Mouse (Mus musculus) hindbrain, embryonic 15.5 days (tissue): Measurements from ENCODE around the gene Zmym1. TPM values are rescaled to one million over a fixed set of nuclear protein-coding genes. Genes with fewer than 3 reads are reported as not detected.
"Not testable (repeated sequence)": the region's sequence is repeated elsewhere in the genome, so short reads cannot be mapped to it uniquely, and the experiment has no call there.

ENCODE experiments used
- ATAC-seq: fragments of 200-750 bp; cut with Nextera tagmentation; 2 replicates; pipeline ENCODE4 v1.8.0; 2017; ENCODE audit warnings: low read depth, moderate number of reproducible peaks, moderate TSS enrichment; ENCODE audit not compliant: low FRiP score
- H3K27ac ChIP-seq: fragments of 300-500 bp; sonication (generic); replicated peaks from 2 replicates; pipeline ENCODE4 v1.5.1; 2015; ENCODE audit warnings: mild to moderate bottlenecking, inconsistent platforms
- H3K27me3 ChIP-seq: fragments of 300-500 bp; sonication (generic); 2 replicates; pipeline ENCODE4 v1.6.1; 2015; ENCODE audit warnings: control low read depth, inconsistent platforms
- H3K36me3 ChIP-seq: fragments of 300-500 bp; sonication (generic); 2 replicates; pipeline ENCODE4 v1.6.1; 2015; ENCODE audit warnings: control low read depth, inconsistent platforms
- H3K4me1 ChIP-seq: fragments of 300-500 bp; sonication (generic); replicated peaks from 2 replicates; pipeline ENCODE4 v1.6.1; 2015; ENCODE audit warnings: control low read depth, inconsistent platforms
- H3K4me2 ChIP-seq: fragments of 300-500 bp; sonication (generic); 2 replicates; pipeline ENCODE4 v1.6.1; 2015; ENCODE audit warnings: moderate library complexity, mild to moderate bottlenecking, inconsistent platforms
- H3K4me3 ChIP-seq: fragments of 300-500 bp; sonication (generic); 2 replicates; pipeline ENCODE4 v1.5.1; 2015; ENCODE audit warnings: mild to moderate bottlenecking, inconsistent platforms
- H3K9ac ChIP-seq: fragments of 300-500 bp; sonication (generic); 2 replicates; pipeline ENCODE4 v1.6.1; 2015; ENCODE audit warnings: inconsistent platforms
- H3K9me3 ChIP-seq: fragments of 300-500 bp; sonication (generic); 2 replicates; pipeline ENCODE4 v1.6.1; 2016; ENCODE audit warnings: control low read depth, inconsistent platforms
- WGBS: fragments of 180-500 bp; shearing (Covaris S2); methylation state at CpG from one replicate; pipeline ENCODE4 v1.1.7; 2015; 5-methylcytosine and 5-hydroxymethylcytosine counted together
- polyA plus RNA-seq: library from polyadenylated mRNA; unstranded; fragments of >200 nt; fragmentation: Nextera tagmentation; extraction: Ambion mirVana; gene quantifications from 2 replicates; pipeline ENCODE4 v1.2.1, GENCODE M21; 2015

Zmym1 gene
- 26.0 and 26.3 TPM in 2 replicates for polyA plus RNA-seq

GRCm38 (mm10) chr4:127060585-127061290, at the start of gene Zmym1:
Gene Zmym1, minus strand, starts transcription at chr4:127061152.
- H3K9ac ChIP-seq, result peak within 1 kb of the TSS; percentile 71
- peak within 1 kb of the TSS; percentile 80 for H3K4me3 ChIP-seq
- H3K9me3 ChIP-seq, result no peaks in the 10 kb centered on the region
- 1% methylated on average over 38 of the region's 38 CpGs for WGBS
- H3K36me3 ChIP-seq, result peaks cover 18% of the 10 kb centered on the region; the same call in 1 of the 2 replicates
- peak within 1 kb of the TSS; percentile 55 for H3K27ac ChIP-seq
- H3K4me1 ChIP-seq, result peaks cover 10% of the 10 kb centered on the region
- peak within 1 kb of the TSS; percentile 65 for H3K4me2 ChIP-seq
- peak; percentile 93 for ATAC-seq
- no peaks in the 10 kb centered on the region for H3K27me3 ChIP-seq

GRCm38 (mm10) chr4:127110570-127110969, 49.6 kb upstream of the Zmym1 start:
- WGBS, result 76% methylated on average over 4 of the region's 4 CpGs
- no peak overlapping the region for H3K27ac ChIP-seq
- no peaks in the 10 kb centered on the region for H3K9me3 ChIP-seq
- peaks cover 48% of the 10 kb centered on the region for H3K36me3 ChIP-seq
- H3K4me2 ChIP-seq, result no peak overlapping the region
- H3K4me1 ChIP-seq, result no peaks in the 10 kb centered on the region
- H3K27me3 ChIP-seq, result no peaks in the 10 kb centered on the region
- ATAC-seq, result no peak
- H3K9ac ChIP-seq, result no peak overlapping the region
- no peak overlapping the region for H3K4me3 ChIP-seq

- no peak overlapping the region for H3K27ac ChIP-seq
- no peaks in the 10 kb centered on the region for H3K27me3 ChIP-seq
- no peaks in the 10 kb centered on the region for H3K9me3 ChIP-seq
- H3K4me3 ChIP-seq, result no peak overlapping the region
- no peaks in the 10 kb centered on the region for H3K4me1 ChIP-seq
- no peak overlapping the region for H3K4me2 ChIP-seq
- H3K9ac ChIP-seq, result no peak overlapping the region
- 97% methylated on average over 4 of the region's 4 CpGs for WGBS
- H3K36me3 ChIP-seq, result peaks cover 55% of the 10 kb centered on the region
- no peak for ATAC-seq
These were observed 46.6 kb upstream of the Zmym1 start for GRCm38 (mm10) chr4:127107566-127107965.

- not testable (repeated sequence) for H3K27me3 ChIP-seq
These were observed 38.6 kb upstream of the Zmym1 start for GRCm38 (mm10) chr4:127099552-127099951.

GRCm38 (mm10) chr4:127095090-127095489, 34.1 kb upstream of the Zmym1 start:
- Histone ChIP-seq H3K27ac (no peak overlapping the region), H3K9ac (no peak overlapping the region), H3K4me2 (no peak overlapping the region), H3K9me3 (no peaks in the 10 kb centered on the region), H3K36me3 (0 out of 2 replicates have a peak, but pooled peaks cover 4% of the 10 kb centered on the region), H3K4me3 (no peak overlapping the region), H3K27me3 (no peaks in the 10 kb centered on the region), H3K4me1 (no peaks in the 10 kb centered on the region)
- ATAC-seq, result no peak
- 96% methylated on average over 4 of the region's 4 CpGs for WGBS

More at GRCm38 (mm10) chr4:127099552-127099951, 38.6 kb upstream of the Zmym1 start:
- not testable (repeated sequence) for ATAC-seq, H3K9me3 ChIP-seq, H3K27ac ChIP-seq, H3K4me1 ChIP-seq, H3K9ac ChIP-seq, H3K4me2 ChIP-seq, H3K4me3 ChIP-seq
- peaks cover 10% of the 10 kb centered on the region; the same call in 1 of the 2 replicates for H3K36me3 ChIP-seq
- 95% methylated on average over 1 of the region's 2 CpGs for WGBS

GRCm38 (mm10) chr4:127091188-127091587, 30.2 kb upstream of the Zmym1 start:
- no peaks in the 10 kb centered on the region for H3K9me3 ChIP-seq
- no peak overlapping the region for H3K4me2 ChIP-seq
- 97% methylated on average over 1 of the region's 1 CpGs for WGBS
- H3K27me3 ChIP-seq, result no peaks in the 10 kb centered on the region
- no peaks in the 10 kb centered on the region for H3K4me1 ChIP-seq
- H3K9ac ChIP-seq, result no peak overlapping the region
- H3K36me3 ChIP-seq, result peaks cover 20% of the 10 kb centered on the region
- H3K4me3 ChIP-seq, result no peak overlapping the region
- H3K27ac ChIP-seq, result no peak overlapping the region
- ATAC-seq, result no peak

- Histone ChIP-seq H3K9me3 (no peaks in the 10 kb centered on the region), H3K4me1 (0 out of 2 replicates have a peak, but pooled peaks cover 2% of the 10 kb centered on the region), H3K4me3 (no peak overlapping the region), H3K9ac (no peak overlapping the region), H3K27me3 (no peaks in the 10 kb centered on the region), H3K27ac (no peak overlapping the region), H3K36me3 (peaks cover 16% of the 10 kb centered on the region), H3K4me2 (no peak overlapping the region)
- 86% methylated on average over 1 of the region's 1 CpGs for WGBS
- ATAC-seq, result no peak
These were observed 24.8 kb upstream of the Zmym1 start for GRCm38 (mm10) chr4:127085761-127086160.

GRCm38 (mm10) chr4:127083131-127083530, 22.2 kb upstream of the Zmym1 start:
- ATAC-seq, result no peak
- H3K9ac ChIP-seq, result no peak overlapping the region
- no peak overlapping the region for H3K27ac ChIP-seq
- 95% methylated on average over 2 of the region's 2 CpGs for WGBS
- H3K4me1 ChIP-seq, result peaks cover 24% of the 10 kb centered on the region
- no peaks in the 10 kb centered on the region for H3K9me3 ChIP-seq
- no peaks in the 10 kb centered on the region for H3K27me3 ChIP-seq
- H3K4me3 ChIP-seq, result no peak overlapping the region
- H3K36me3 ChIP-seq, result no peaks in the 10 kb centered on the region
- H3K4me2 ChIP-seq, result no peak overlapping the region

- H3K4me1 ChIP-seq, result peaks cover 29% of the 10 kb centered on the region
- no peaks in the 10 kb centered on the region for H3K27me3 ChIP-seq
- WGBS, result 38% methylated on average over 1 of the region's 1 CpGs
- no peak overlapping the region for H3K4me3 ChIP-seq
- H3K9me3 ChIP-seq, result no peaks in the 10 kb centered on the region
- no peak overlapping the region for H3K27ac ChIP-seq
- ATAC-seq, result no peak
- no peak overlapping the region for H3K4me2 ChIP-seq
- no peak overlapping the region for H3K9ac ChIP-seq
- H3K36me3 ChIP-seq, result no peaks in the 10 kb centered on the region
These were observed 19.9 kb upstream of the Zmym1 start for GRCm38 (mm10) chr4:127080806-127081205.

- peak; percentile 98 for ATAC-seq
- under 1% methylated on average over 46 of the region's 46 CpGs for WGBS
- H3K36me3 ChIP-seq, result no peaks in the 10 kb centered on the region
These were observed 16.1 kb upstream of the Zmym1 start, which contains the start of gene Zmym6 for GRCm38 (mm10) chr4:127076875-127077548. Gene Zmym6, plus strand, starts transcription at chr4:127077383.

GRCm38 (mm10) chr4:127074915-127075314, 14.0 kb upstream of the Zmym1 start:
- 0 out of 2 replicates have a peak, but pooled peaks cover 2% of the 10 kb centered on the region for H3K27me3 ChIP-seq
- no peaks in the 10 kb centered on the region for H3K9me3 ChIP-seq
- H3K4me1 ChIP-seq, result peaks cover 20% of the 10 kb centered on the region
- H3K36me3 ChIP-seq, result no peaks in the 10 kb centered on the region
- H3K9ac ChIP-seq, result no peak overlapping the region
- no peak for ATAC-seq
- WGBS, result 67% methylated on average over 1 of the region's 1 CpGs
- H3K4me2 ChIP-seq, result no peak overlapping the region
- H3K4me3 ChIP-seq, result no peak overlapping the region
- H3K27ac ChIP-seq, result no peak overlapping the region

More at GRCm38 (mm10) chr4:127076875-127077548, 16.1 kb upstream of the Zmym1 start, which contains the start of gene Zmym6:
- Histone ChIP-seq H3K9me3 (no peaks in the 10 kb centered on the region), H3K27ac (peak within 1 kb of the TSS; percentile 98), H3K9ac (peak within 1 kb of the TSS; percentile 61), H3K4me2 (peak within 1 kb of the TSS; percentile 63), H3K4me3 (peak within 1 kb of the TSS; percentile 78), H3K4me1 (peaks cover 29% of the 10 kb centered on the region), H3K27me3 (0 out of 2 replicates have a peak, but pooled peaks cover 2% of the 10 kb centered on the region)

GRCm38 (mm10) chr4:127064051-127064450, 3.1 kb upstream of the Zmym1 start:
- Histone ChIP-seq H3K9me3 (no peaks in the 10 kb centered on the region), H3K27me3 (no peaks in the 10 kb centered on the region), H3K4me1 (peaks cover 10% of the 10 kb centered on the region), H3K4me2 (no peak overlapping the region), H3K36me3 (no peaks in the 10 kb centered on the region), H3K4me3 (no peak overlapping the region), H3K9ac (no peak overlapping the region), H3K27ac (no peak overlapping the region)
- 42% methylated on average over 1 of the region's 1 CpGs for WGBS
- no peak for ATAC-seq
